Mouse (Mus musculus): Measurements from ENCODE around the gene A030014E15Rik.
"Not testable (repeated sequence)": the region's sequence is repeated elsewhere in the genome, so short reads cannot be mapped to it uniquely, and the experiment has no call there.

- not testable (repeated sequence) for TF ChIP-seq RCOR1 (conservative IDR thresholded peaks at IDR 0.05; ENCODE audit: low read depth, low read length); CTCF (conservative IDR thresholded peaks at IDR 0.05 in 1 of 2, IDR thresholded peaks at IDR 0.05 in 1 of 2; ENCODE audit: low read depth in 2 of 2, low read length in 2 of 2); SMC3 (IDR thresholded peaks at IDR 0.05; ENCODE audit: low read depth, low read length); ZC3H11A (IDR thresholded peaks at IDR 0.05; ENCODE audit: low read depth, low read length); RAD21 (IDR thresholded peaks at IDR 0.05; ENCODE audit: low read depth, low read length); EP300 (IDR thresholded peaks at IDR 0.05; ENCODE audit: low read length); E2F4 (IDR thresholded peaks at IDR 0.05; ENCODE audit: insufficient replicate concordance, low read depth, low read length); POLR2A (IDR thresholded peaks at IDR 0.05; ENCODE audit: low read depth, low read length); MXI1 (IDR thresholded peaks at IDR 0.05; ENCODE audit: low read depth, low read length); ZKSCAN1 (IDR thresholded peaks at IDR 0.05; ENCODE audit: borderline replicate concordance, low read depth, low read length); USF1 (IDR thresholded peaks at IDR 0.05; ENCODE audit: low read depth, low read length); NRF1 (IDR thresholded peaks at IDR 0.05; ENCODE audit: low read depth, low read length)
These were observed 17.8 kb downstream of the A030014E15Rik start for GRCm38 (mm10) chr1:82942505-82942904.
